Mouse (Mus musculus): ENCODE results near the gene Golga3.

Golga3 gene

GRCm38 (mm10) chr5:110231638-110232037 is 55.1 kb downstream of the Golga3 start:
- DNase-seq, result peak; percentile 6 to 27

GRCm38 (mm10) chr5:110232346-110232745 is 55.8 kb downstream of the Golga3 start:
- DNase-seq, result no peak

DNA sequence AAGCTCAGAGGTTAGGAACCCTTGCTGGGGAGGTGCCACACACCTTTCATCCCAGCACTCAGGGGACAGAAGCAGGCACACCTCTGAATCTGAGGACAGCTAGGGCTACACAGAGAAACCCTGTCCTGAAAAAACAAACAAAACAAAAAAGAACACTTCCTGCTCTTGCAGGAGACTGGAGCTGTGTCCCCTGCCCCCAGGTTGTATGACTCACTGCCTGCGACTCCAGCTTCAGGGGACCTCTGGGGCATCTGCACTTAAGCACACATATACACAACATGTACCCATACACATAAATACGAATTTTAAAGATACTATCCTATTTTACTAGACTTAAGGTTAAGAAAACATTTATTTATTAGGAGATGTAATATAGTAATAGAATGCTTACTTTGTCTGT is 67.6 kb downstream of the Golga3 start:
- no peak for DNase-seq

DNA sequence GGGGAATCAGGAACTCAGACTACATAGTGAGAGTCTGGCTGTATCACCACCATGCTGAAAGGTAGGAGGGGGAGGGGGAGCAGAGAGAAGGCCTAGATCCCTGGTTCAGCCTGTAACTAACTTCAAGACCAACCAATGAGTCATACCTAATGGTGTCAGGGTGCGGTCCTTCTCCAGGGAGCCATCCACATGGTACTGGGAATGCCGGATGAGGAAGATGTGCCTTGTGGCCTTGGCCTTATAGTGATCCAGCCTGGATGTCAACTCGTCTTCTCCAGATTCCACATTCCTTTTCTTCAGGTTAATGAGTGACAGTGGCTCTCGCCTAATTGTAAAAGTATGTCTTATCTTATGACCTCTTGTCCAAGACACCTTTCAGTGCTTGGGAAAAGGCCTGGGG is 90.4 kb downstream of the Golga3 start:
- no peak for DNase-seq

DNA sequence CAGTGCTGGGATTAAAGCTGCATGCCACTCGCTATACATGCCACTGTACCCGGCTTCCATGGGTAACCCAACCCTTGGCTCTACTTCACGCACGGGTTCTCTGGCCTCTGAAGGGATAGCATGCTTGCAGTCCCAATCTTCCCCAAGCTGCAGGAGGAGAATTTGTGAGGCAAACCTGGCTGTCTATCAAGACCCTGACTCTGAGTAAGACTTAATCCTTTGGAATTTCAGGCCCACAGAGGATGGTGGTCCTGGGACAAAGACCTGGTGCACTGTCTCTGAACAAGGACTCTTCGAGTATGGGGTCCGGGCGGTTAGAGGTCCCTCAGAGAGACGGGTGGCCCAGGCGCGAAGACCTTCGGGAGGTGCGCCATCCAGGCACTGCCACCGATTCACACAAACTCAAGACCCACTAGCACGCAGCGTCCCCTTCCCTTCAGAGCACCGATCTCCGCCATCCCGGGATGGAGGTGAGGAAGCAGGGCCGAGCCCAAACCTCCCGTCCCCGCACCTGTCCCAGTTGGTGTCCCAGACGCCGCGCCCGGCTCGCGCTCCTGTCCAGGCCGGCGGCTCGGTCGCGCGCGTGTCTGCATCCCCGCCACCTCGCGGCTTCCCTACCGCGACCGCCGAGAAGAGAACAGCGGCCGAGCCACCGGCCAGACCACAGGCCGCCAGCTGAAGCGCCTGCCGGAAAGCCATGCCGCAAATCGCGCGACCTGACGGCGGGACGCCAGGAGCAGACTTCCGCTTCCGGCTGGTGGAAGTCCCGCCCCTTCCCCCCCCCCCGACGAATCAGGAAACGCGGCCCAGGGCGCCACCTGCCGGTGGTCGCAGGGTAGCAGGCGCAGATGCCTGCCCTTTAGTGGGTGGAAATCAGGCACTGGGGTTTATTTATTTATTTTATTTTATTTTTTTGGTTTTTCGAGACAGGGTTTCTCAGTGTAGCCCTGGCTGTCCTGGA is 92.9 kb downstream of the Golga3 start, which contains the start of gene Pgam5:
Pgam5 (minus strand) TSS at position 773 of the 961 bp plus-strand sequence.
- DNase-seq, result peak; percentile 91 to 96

- no peak for DNase-seq
Measured at GRCm38 (mm10) chr5:110270242-110270641, 93.7 kb downstream of the Golga3 start.

- DNase-seq, result no peak
Measured at GRCm38 (mm10) chr5:110274147-110274546, 97.6 kb downstream of the Golga3 start.

- DNase-seq, result no peak
Measured at GRCm38 (mm10) chr5:110274846-110275245, 98.3 kb downstream of the Golga3 start.

Data from kidney, postnatal 36 days (tissue).